Mouse (Mus musculus): ENCODE measurements at regions not wholly inside any gene's neighbourhood (a gene's known extent, or its start where the extent isn't known, plus 50 kb on each side); places are given as distances from the start of the nearest gene placed in this dataset.

DNA sequence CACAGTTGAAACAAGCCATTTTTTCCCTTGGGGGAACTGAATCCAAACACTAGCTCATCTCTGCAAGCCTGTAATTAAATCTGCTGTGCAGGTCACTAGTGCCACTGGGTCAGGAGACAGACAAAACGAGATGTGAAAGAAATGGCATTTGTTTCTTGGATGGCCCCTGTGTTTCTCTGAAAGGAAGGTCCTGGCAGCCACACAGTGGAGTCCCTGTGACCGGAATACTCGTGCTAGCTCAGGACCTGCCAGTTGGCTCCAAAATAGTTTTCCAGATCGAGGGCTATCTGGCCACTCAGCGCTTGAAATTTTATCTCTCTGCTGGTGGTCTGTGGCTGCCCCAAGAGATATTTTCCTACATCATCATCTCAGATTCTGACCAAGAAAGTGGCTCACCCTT, 96.1 kb upstream of the Mtap start:
- TF ChIP-seq POLR2A (IDR thresholded peaks at IDR 0.05; ENCODE audit: low read depth, low read length) (no peak), CTCF (conservative IDR thresholded peaks at IDR 0.05; ENCODE audit: insufficient read depth, insufficient read length, low read depth, low read length) (no peak)

Data from kidney, adult 2 months (tissue).